Mouse (Mus musculus): ENCODE results near the gene Trim33.

Gene Trim33

DNA sequence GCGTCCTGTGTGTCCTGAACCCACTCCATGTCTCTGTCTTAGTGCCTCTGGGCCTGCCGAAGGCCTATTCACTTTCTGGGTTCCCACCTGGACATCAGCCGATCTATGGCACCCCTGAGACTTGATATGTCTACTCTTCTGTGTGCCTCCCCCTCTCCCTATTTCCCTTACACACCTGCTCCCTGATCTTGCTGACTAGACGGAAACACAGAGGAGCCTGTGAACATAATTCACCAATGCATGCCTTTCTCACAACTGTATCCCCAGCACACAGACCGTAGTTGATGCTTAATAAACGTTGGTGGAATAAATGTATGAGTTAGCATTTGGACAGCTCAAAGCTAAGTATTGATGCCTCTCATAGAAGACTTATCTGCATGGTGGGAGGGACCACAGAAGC lies 121.7 kb downstream of the Trim33 start:
- DNase-seq (ENCODE audit: low read depth, low spot score), result no peak

DNA sequence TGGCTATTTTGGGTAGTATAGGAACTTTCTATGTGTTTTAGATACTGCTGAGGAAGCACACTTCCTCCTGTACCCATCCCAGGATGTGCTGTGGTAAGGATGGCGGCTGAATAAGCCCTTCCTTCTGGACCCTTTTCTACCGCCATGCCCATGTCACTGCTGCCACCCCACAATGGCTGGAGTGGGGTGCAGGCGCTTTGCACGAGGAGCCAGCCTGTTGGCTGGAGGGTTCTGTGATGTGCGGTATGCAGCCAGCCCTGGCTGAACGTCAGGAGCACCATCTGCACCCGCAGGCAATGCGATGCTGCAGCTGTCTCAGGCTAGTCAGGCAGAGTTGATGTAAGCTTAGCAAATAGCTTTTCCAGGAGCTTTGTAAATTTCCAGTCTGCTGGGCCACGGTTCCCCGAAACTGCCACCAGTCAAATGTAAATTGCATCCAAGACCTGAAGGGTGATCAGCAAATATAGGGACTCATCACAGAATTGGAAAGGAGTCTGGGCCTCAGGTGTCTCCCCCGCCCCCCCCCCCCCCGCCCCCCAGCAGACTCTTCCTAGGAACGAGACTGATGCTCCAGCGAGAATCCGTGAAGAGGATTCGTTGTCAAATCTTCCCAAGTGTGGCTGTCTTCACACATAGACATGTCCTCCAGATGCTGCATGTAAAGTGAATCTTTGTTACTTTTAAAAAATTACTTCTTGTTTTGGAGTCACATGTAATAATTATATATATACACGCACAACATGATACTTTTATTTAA lies 122.4 kb downstream of the Trim33 start:
- no peak for DNase-seq (ENCODE audit: low read depth, low spot score)

DNA sequence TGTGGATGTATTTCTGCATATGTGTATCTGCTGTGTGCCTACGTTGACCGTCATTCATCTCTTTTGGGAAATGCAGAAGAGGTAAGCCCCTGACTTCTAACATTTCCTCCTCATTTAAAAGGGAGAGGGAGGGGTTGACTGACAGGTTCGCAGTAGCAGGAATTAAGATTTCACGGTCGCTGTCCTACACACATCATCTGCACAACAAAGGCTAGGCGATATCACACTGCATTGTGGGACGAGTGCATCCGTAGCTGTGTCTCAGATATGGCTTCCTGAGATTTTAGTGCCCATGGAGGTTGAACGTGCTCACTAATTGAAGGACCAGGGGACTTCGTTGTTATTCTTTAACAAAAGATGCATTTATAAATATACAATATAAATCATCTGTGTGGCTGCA lies 123.1 kb downstream of the Trim33 start:
- DNase-seq (ENCODE audit: low read depth, low spot score), result no peak

DNA sequence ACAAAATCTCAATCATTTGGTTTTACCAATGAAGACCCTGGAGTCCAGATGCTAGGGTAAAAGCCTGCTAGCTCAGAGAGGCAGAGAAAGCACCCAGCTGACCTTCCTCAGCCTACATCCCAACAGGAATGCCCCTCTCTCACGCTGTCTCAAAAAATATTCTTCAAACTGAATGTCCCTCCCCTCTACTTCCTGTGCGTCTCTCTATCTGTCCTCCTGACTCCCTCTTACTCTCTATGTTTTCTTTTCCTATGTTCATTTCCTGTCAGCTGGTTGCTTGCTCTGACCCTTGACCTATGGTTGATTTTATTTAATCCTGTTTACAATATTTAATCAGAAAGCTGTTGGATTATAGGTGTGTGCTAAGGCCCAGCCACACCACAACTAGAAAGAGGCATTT lies 126.0 kb downstream of the Trim33 start:
- peak; percentile 47 for DNase-seq (ENCODE audit: low read depth, low spot score)

DNA sequence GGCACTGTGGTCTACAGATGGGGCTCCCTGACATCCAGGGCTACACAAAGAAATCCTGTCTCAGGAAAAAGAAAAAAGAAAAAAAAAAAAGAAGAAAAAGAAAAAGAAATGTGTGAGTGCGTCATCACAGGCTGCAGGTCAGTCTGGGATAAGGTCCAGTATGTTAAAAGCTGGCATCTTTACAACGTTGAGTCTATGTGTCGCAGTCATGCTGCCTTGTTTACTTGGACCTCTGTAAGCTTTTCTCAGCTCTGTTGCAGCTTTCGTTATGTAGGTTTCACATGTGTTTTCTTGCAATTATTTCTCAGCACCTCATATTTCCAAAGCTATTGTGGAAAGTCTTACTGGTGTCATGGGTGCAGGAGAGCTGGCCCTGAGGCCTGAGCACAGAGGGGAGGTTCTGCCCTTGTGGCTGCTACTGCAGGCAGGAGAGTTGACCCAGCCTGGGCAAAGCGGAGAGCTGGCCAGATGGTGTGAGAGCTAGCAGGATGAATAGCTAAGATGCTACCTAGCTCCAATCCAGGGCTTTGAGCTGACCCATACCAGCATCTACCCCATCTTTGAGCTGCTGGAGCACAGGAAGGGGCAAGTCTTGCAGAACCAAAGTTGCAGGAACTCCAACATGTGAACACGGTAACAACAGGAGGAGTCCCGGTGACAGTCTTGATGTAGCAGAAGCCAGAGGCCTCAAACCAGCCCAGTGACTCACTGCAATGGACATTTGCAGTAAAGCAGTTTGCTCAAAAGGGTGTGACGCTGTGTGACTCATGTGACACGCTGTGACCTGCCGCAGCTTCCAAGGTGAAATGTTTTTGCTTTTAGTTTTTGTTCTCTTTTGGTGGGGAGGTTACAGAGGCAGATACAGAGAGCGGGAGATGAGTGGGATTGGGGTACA lies 127.0 kb downstream of the Trim33 start:
- peak; percentile 45 for DNase-seq (ENCODE audit: low read depth, low spot score)
